Mouse (Mus musculus) liver, embryonic 14.5 days (tissue): ENCODE results near the gene Ccin.

Experiments used
- CTCF ChIP-seq: IDR thresholded peaks from 2 replicates; pipeline ENCODE4 v1.5.1; 2016; ENCODE audit warnings: antibody characterized with exemption, low read depth, control low read depth
- EP300 ChIP-seq: IDR thresholded peaks from 2 replicates; pipeline ENCODE4 v1.6.1; 2016; ENCODE audit warnings: antibody characterized with exemption, low read depth

GRCm38 (mm10) chr4:43974914-43975616, 8.2 kb upstream of the Ccin start:
- TF ChIP-seq CTCF (no peak), EP300 (no peak)
